Mouse (Mus musculus): ENCODE results near the gene Crispld2.

DNA sequence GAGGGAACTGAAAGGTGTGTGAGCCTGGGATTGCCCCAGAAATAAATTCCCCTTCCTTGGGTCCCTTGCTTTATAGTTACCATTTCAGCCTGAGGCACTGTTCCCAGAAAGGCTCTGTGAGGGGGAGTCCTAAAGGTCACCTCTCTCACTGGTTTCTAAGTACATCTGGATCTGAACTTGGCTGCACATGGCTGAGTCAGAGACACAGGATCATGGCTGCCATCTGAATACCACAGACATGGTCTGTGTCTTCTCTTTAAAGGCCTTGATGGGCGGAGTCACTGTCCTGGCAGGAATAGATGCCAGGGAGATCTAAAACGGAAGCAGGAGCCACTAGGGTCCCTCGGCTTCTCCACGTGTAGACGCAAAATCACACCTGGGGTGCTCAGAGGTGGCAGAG is 38.2 kb downstream of the Crispld2 start:
- TF ChIP-seq CTCF (conservative IDR thresholded peaks at IDR 0.05; ENCODE audit: low read length), result no peak
- no peak for TF ChIP-seq POU5F1 (IDR thresholded peaks at IDR 0.05; ENCODE audit: borderline replicate concordance, low read length)
- TF ChIP-seq NANOG (IDR thresholded peaks at IDR 0.05; ENCODE audit: borderline replicate concordance, low read length), result no peak
